Mouse (Mus musculus) forebrain, embryonic 10.5 days (tissue): Measurements from ENCODE around the gene Casr. TPM values are rescaled to one million over a fixed set of nuclear protein-coding genes. Genes with fewer than 3 reads are reported as not detected.

Source experiments
- DNase-seq: peaks from one replicate; pipeline ENCODE4 v3.0.0-alpha.2; 2017; ENCODE audit warnings: low spot score; ENCODE audit errors: extremely low spot score
- H3K27ac ChIP-seq: fragments of 300-500 bp; sonication (generic); 2 replicates; pipeline ENCODE4 v1.5.1; 2016; ENCODE audit warnings: mild to moderate bottlenecking
- H3K27me3 ChIP-seq: fragments of 300-500 bp; sonication (generic); 2 replicates; pipeline ENCODE4 v1.6.1; 2016; ENCODE audit warnings: mild to moderate bottlenecking; ENCODE audit not compliant: poor library complexity, severe bottlenecking
- H3K36me3 ChIP-seq: fragments of 300-500 bp; sonication (generic); replicated peaks from 2 replicates; pipeline ENCODE4 v1.6.1; 2016; ENCODE audit warnings: mild to moderate bottlenecking, moderate library complexity
- H3K4me1 ChIP-seq: fragments of 300-500 bp; sonication (generic); 2 replicates; pipeline ENCODE4 v1.6.1; 2016
- H3K4me3 ChIP-seq: fragments of 300-500 bp; sonication (generic); 2 replicates; pipeline ENCODE4 v1.5.1; 2016; ENCODE audit warnings: mild to moderate bottlenecking, moderate library complexity
- H3K9me3 ChIP-seq: fragments of 300-500 bp; sonication (generic); 2 replicates; pipeline ENCODE4 v1.6.1; 2016; ENCODE audit warnings: mild to moderate bottlenecking, moderate library complexity
- WGBS: fragments of 180-500 bp; shearing (Covaris S2); methylation state at CpG from one replicate; pipeline ENCODE4 v1.1.7; 2016; 5-methylcytosine and 5-hydroxymethylcytosine counted together
- polyA plus RNA-seq: library from polyadenylated mRNA; unstranded; fragments of >200 nt; fragmentation: Nextera tagmentation; extraction: Ambion mirVana; gene quantifications from 2 replicates; pipeline ENCODE4 v1.2.1, GENCODE M21; 2016

The Casr gene
- polyA plus RNA-seq, 1 experiment from 2014 or later, result 0.07 TPM

DNA sequence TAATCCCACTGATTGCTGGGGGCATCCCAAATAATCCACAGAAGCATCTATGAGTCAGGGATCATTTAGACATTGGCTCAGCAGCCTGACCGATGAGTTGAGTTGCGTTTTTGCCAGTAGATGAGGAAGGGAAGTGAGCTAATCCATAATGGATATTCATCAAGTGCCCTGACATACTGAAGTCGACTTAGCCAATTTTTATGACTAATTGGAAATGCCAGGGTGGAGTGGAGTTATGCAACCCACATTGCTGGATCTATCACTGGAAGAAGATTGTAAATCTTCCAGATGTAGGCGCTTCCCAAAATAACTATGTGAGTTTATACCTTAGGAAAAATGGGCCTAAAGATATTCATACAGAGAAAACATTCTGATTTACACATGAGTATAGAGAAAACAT, 97.9 kb downstream of the Casr start:
- H3K9me3 ChIP-seq, result no peaks in the 10 kb centered on the region
- H3K4me3 ChIP-seq, result no peak overlapping the region
- WGBS, result 92% methylated on average over 4 of the region's 4 CpGs
- H3K27me3 ChIP-seq, result peaks cover 20% of the 10 kb centered on the region
- H3K4me1 ChIP-seq, result peaks cover 20% of the 10 kb centered on the region
- no peaks in the 10 kb centered on the region for H3K36me3 ChIP-seq
- peak; percentile 2 for DNase-seq
- H3K27ac ChIP-seq, result no peak overlapping the region

DNA sequence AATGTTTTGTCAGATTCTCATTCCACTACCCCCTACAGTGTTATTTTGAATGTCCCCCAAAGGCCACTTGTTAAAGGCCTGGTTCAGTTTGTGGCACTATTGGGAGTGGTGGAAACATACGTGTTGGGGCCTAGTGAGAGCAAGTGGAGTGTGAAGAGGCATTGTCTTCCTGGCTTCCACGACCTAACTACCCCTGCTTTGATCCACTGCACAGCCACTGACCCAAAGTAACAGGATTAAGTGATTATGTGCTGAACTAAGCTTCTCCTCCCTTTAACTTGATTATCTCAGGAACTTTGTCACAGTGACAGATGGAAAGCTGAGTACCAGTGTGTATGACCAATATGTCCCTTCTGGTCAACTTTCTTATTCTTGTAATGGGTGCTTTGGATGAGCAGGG, 101.5 kb downstream of the Casr start:
- WGBS, result 5% methylated on average over 2 of the region's 2 CpGs
- H3K36me3 ChIP-seq, result no peaks in the 10 kb centered on the region
- H3K4me3 ChIP-seq, result no peak overlapping the region
- peak; percentile 55 for DNase-seq
- H3K27ac ChIP-seq, result peak overlapping the region; percentile 40; the same call in 1 of the 2 replicates
- peaks cover 45% of the 10 kb centered on the region for H3K27me3 ChIP-seq
- H3K4me1 ChIP-seq, result peaks cover 20% of the 10 kb centered on the region
- no peaks in the 10 kb centered on the region for H3K9me3 ChIP-seq

DNA sequence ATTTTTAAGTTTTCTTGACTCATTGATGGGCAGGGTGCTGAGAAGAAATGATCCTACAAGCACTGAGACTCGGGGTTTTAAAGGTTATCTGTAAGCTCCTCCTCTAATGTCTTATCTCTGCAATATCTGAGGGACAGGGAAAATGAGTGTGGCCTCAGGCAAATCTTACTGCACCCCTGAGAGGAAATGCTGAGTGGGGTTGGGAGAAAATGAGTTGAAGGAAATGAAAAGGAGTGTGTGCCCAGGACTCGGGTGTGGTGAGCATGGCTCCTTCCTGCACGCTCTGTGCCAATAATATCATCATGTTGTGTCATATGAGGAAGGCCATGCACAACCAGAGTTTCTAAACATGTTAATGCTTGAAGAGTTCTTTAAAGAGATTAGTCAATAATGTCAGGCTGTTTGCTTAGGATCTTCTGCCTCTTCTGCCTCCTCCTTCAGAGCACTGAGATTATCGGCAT, 106.6 kb downstream of the Casr start, which contains the start of gene Stfa3:
Gene Stfa3 (minus strand): TSS at position 51 of the 461 bp plus-strand sequence.
- Histone ChIP-seq H3K9me3 (no peaks in the 10 kb centered on the region), H3K4me3 (no peak within 1 kb of the TSS), H3K27ac (no peak within 1 kb of the TSS), H3K36me3 (no peaks in the 10 kb centered on the region), H3K27me3 (peaks cover 35% of the 10 kb centered on the region), H3K4me1 (peaks cover 9% of the 10 kb centered on the region)
- 92% methylated on average over 4 of the region's 4 CpGs for WGBS
- DNase-seq, result no peak

Other genes with a start within 250 kb of the Casr start
- gene BC117090, start 227.8 kb downstream of the Casr start, polyA plus RNA-seq, result not detected in 2 replicates
- not detected in 2 replicates for gene BC100530, start 194.4 kb downstream of the Casr start, polyA plus RNA-seq
- not detected in 2 replicates for gene Stfa2, start 153.7 kb downstream of the Casr start, polyA plus RNA-seq
- gene Stfa3, start 106.7 kb downstream of the Casr start, polyA plus RNA-seq, result not detected in 2 replicates
- 0.49 and 0.56 TPM in 2 replicates for gene Cd86, start 103.9 kb upstream of the Casr start, polyA plus RNA-seq
- gene Ildr1, start 131.8 kb upstream of the Casr start, polyA plus RNA-seq, result 0.37 and 0.97 TPM in 2 replicates
- gene Slc15a2, start 222.8 kb upstream of the Casr start, polyA plus RNA-seq, result 1.8 and 3.1 TPM in 2 replicates